Mouse (Mus musculus) hindbrain, embryonic 16.5 days (tissue): ENCODE measurements around the gene Pgm5. TPM values are rescaled to one million over a fixed set of nuclear protein-coding genes. Genes with fewer than 3 reads are reported as not detected.
A peak's percentile ranks its signal among the peaks of the same experiment; 100 is the strongest.

Source experiments
- ATAC-seq: fragments of 200-750 bp; cut with Nextera tagmentation; 2 replicates; pipeline ENCODE4 v1.8.0; 2017; ENCODE audit warnings: moderate TSS enrichment, moderate library complexity
- H3K27ac ChIP-seq: fragments of 300-500 bp; sonication (generic); 2 replicates; pipeline ENCODE4 v1.5.1; 2014; ENCODE audit warnings: low read depth, mild to moderate bottlenecking, control low read depth, low read length, moderate library complexity
- H3K27me3 ChIP-seq: fragments of 300-500 bp; sonication (generic); replicated peaks from 2 replicates; pipeline ENCODE4 v1.6.1; 2014; ENCODE audit warnings: low read length; ENCODE audit not compliant: control insufficient read depth, insufficient read depth
- H3K36me3 ChIP-seq: fragments of 300-500 bp; sonication (generic); 2 replicates; pipeline ENCODE4 v1.6.1; 2014; ENCODE audit warnings: mild to moderate bottlenecking, low read length, moderate library complexity, mixed read lengths; ENCODE audit not compliant: control insufficient read depth, insufficient read depth
- H3K4me1 ChIP-seq: fragments of 300-500 bp; sonication (generic); 2 replicates; pipeline ENCODE4 v1.6.1; 2014; ENCODE audit warnings: low read depth, low read length; ENCODE audit not compliant: control insufficient read depth, insufficient read depth
- H3K4me2 ChIP-seq: fragments of 300-500 bp; sonication (generic); 2 replicates; pipeline ENCODE4 v1.6.1; 2014; ENCODE audit warnings: mild to moderate bottlenecking, low read length, control low read depth, moderate library complexity
- H3K4me3 ChIP-seq: fragments of 300-500 bp; sonication (generic); 2 replicates; pipeline ENCODE4 v1.5.1; 2014; ENCODE audit warnings: mild to moderate bottlenecking, low read length, control low read depth, moderate library complexity
- H3K9ac ChIP-seq: fragments of 300-500 bp; sonication (generic); 2 replicates; pipeline ENCODE4 v1.6.1; 2014; ENCODE audit warnings: low read depth, mild to moderate bottlenecking, control low read depth, low read length, moderate library complexity
- H3K9me3 ChIP-seq: fragments of 300-500 bp; sonication (generic); 2 replicates; pipeline ENCODE4 v1.6.1; 2014; ENCODE audit warnings: mild to moderate bottlenecking, low read length, moderate library complexity; ENCODE audit not compliant: control insufficient read depth
- WGBS: fragments of 180-500 bp; shearing (Covaris S2); extraction: QIAGEN DNeasy Blood & Tissue Kit; methylation state at CpG from one replicate; pipeline ENCODE4 v1.1.7; 2014; 5-methylcytosine and 5-hydroxymethylcytosine counted together
- polyA plus RNA-seq: library from polyadenylated mRNA; unstranded; fragments of >200 nt; fragmentation: Nextera tagmentation; extraction: Ambion mirVana; gene quantifications from 2 replicates; pipeline ENCODE4 v1.2.1, GENCODE M21; 2015

Pgm5 gene
- polyA plus RNA-seq, 1 experiment from 2014 or later: 1.7 TPM

GRCm38 (mm10) chr19:24824517-24824916 is 37.1 kb downstream of the Pgm5 start:
- WGBS: 88% methylated on average over 4 of the region's 4 CpGs
- no peaks in the 10 kb centered on the region for H3K4me1 ChIP-seq

GRCm38 (mm10) chr19:24815661-24816221 is 45.9 kb downstream of the Pgm5 start:
- Histone ChIP-seq H3K4me3 (no peak overlapping the region), H3K4me2 (no peak overlapping the region), H3K27me3 (peaks cover 4% of the 10 kb centered on the region; the same call in 1 of the 2 replicates), H3K9ac (no peak overlapping the region), H3K4me1 (no peaks in the 10 kb centered on the region), H3K27ac (no peak overlapping the region), H3K36me3 (no peaks in the 10 kb centered on the region), H3K9me3 (no peaks in the 10 kb centered on the region)
- ATAC-seq: peak; percentile 24; the same call in 1 of the 2 replicates
- WGBS: 76% methylated on average over 12 of the region's 12 CpGs

More at GRCm38 (mm10) chr19:24824517-24824916, 37.1 kb downstream of the Pgm5 start:
- no peaks in the 10 kb centered on the region for H3K9me3 ChIP-seq
- no peak for ATAC-seq
- H3K9ac ChIP-seq: no peak overlapping the region
- no peaks in the 10 kb centered on the region; the same call in 1 of the 2 replicates for H3K27me3 ChIP-seq
- H3K27ac ChIP-seq: no peak overlapping the region
- H3K4me3 ChIP-seq: no peak overlapping the region
- H3K36me3 ChIP-seq: no peaks in the 10 kb centered on the region
- H3K4me2 ChIP-seq: no peak overlapping the region

GRCm38 (mm10) chr19:24812861-24813293 is 48.8 kb downstream of the Pgm5 start:
- no peak overlapping the region for H3K27ac ChIP-seq
- no peaks in the 10 kb centered on the region for H3K9me3 ChIP-seq
- ATAC-seq: peak; percentile 79
- WGBS: 21% methylated on average over 8 of the region's 8 CpGs
- no peak overlapping the region for H3K4me2 ChIP-seq
- H3K27me3 ChIP-seq: 0 out of 2 replicates have a peak, but pooled peaks cover 2% of the 10 kb centered on the region
- H3K9ac ChIP-seq: no peak overlapping the region
- H3K4me1 ChIP-seq: no peaks in the 10 kb centered on the region
- no peak overlapping the region for H3K4me3 ChIP-seq
- H3K36me3 ChIP-seq: no peaks in the 10 kb centered on the region

GRCm38 (mm10) chr19:24812106-24812810 is 49.4 kb downstream of the Pgm5 start:
- H3K36me3 ChIP-seq: no peaks in the 10 kb centered on the region
- H3K9ac ChIP-seq: no peak overlapping the region
- no peak for ATAC-seq
- no peaks in the 10 kb centered on the region for H3K4me1 ChIP-seq
- H3K27ac ChIP-seq: no peak overlapping the region
- H3K4me3 ChIP-seq: no peak overlapping the region
- H3K4me2 ChIP-seq: no peak overlapping the region
- no peaks in the 10 kb centered on the region for H3K9me3 ChIP-seq
- 0 out of 2 replicates have a peak, but pooled peaks cover 2% of the 10 kb centered on the region for H3K27me3 ChIP-seq
- 35% methylated on average over 7 of the region's 7 CpGs for WGBS

- ATAC-seq: no peak
- H3K4me1 ChIP-seq: no peaks in the 10 kb centered on the region
- no peak overlapping the region for H3K27ac ChIP-seq
- no peak overlapping the region for H3K4me2 ChIP-seq
- H3K9me3 ChIP-seq: no peaks in the 10 kb centered on the region
- 0 out of 2 replicates have a peak, but pooled peaks cover 2% of the 10 kb centered on the region for H3K27me3 ChIP-seq
- H3K9ac ChIP-seq: no peak overlapping the region
- H3K4me3 ChIP-seq: no peak overlapping the region
- no peaks in the 10 kb centered on the region for H3K36me3 ChIP-seq
- WGBS: 71% methylated on average over 10 of the region's 10 CpGs
Observed at GRCm38 (mm10) chr19:24811451-24811850, 50.2 kb downstream of the Pgm5 start.

- no peaks in the 10 kb centered on the region for H3K9me3 ChIP-seq
- H3K4me1 ChIP-seq: no peaks in the 10 kb centered on the region
- WGBS: 86% methylated on average over 3 of the region's 3 CpGs
- no peak overlapping the region for H3K4me3 ChIP-seq
- no peak overlapping the region for H3K27ac ChIP-seq
- ATAC-seq: no peak
- H3K4me2 ChIP-seq: no peak overlapping the region
- no peak overlapping the region for H3K9ac ChIP-seq
- H3K36me3 ChIP-seq: no peaks in the 10 kb centered on the region
- no peaks in the 10 kb centered on the region for H3K27me3 ChIP-seq
Observed at GRCm38 (mm10) chr19:24806013-24806412, 55.6 kb downstream of the Pgm5 start.

- Histone ChIP-seq H3K36me3 (no peaks in the 10 kb centered on the region), H3K27ac (no peak overlapping the region), H3K4me2 (no peak overlapping the region), H3K9me3 (no peaks in the 10 kb centered on the region), H3K4me3 (no peak overlapping the region), H3K9ac (no peak overlapping the region), H3K27me3 (no peaks in the 10 kb centered on the region), H3K4me1 (no peaks in the 10 kb centered on the region)
- no peak for ATAC-seq
- 62% methylated on average over 9 of the region's 9 CpGs for WGBS
Observed at GRCm38 (mm10) chr19:24797606-24798005, 64.0 kb downstream of the Pgm5 start.

- Histone ChIP-seq H3K4me2 (no peak overlapping the region), H3K9me3 (no peaks in the 10 kb centered on the region), H3K4me3 (no peak overlapping the region), H3K36me3 (no peaks in the 10 kb centered on the region), H3K27me3 (no peaks in the 10 kb centered on the region), H3K4me1 (no peaks in the 10 kb centered on the region), H3K27ac (no peak overlapping the region), H3K9ac (no peak overlapping the region)
- 77% methylated on average over 6 of the region's 6 CpGs for WGBS
- ATAC-seq: no peak
Observed at GRCm38 (mm10) chr19:24794350-24794749, 67.3 kb downstream of the Pgm5 start.

GRCm38 (mm10) chr19:24793545-24794139 is 68.0 kb downstream of the Pgm5 start:
- Histone ChIP-seq H3K36me3 (no peaks in the 10 kb centered on the region), H3K27me3 (no peaks in the 10 kb centered on the region), H3K9ac (no peak overlapping the region), H3K4me3 (no peak overlapping the region), H3K27ac (no peak overlapping the region), H3K4me1 (no peaks in the 10 kb centered on the region), H3K4me2 (no peak overlapping the region), H3K9me3 (no peaks in the 10 kb centered on the region)
- no peak for ATAC-seq
- WGBS: 85% methylated on average over 9 of the region's 9 CpGs
